Mouse (Mus musculus) right cerebral cortex, postnatal 36 days (tissue): ENCODE measurements around the gene Zfp414.

Experiments used
- DNase-seq, 2 experiments: peaks; one replicate each; pipeline ENCODE4 v3.0.0; 2022; ENCODE audit warnings: low spot score in 2 of 2, mixed read lengths in 1 of 2

Zfp414 gene

DNA sequence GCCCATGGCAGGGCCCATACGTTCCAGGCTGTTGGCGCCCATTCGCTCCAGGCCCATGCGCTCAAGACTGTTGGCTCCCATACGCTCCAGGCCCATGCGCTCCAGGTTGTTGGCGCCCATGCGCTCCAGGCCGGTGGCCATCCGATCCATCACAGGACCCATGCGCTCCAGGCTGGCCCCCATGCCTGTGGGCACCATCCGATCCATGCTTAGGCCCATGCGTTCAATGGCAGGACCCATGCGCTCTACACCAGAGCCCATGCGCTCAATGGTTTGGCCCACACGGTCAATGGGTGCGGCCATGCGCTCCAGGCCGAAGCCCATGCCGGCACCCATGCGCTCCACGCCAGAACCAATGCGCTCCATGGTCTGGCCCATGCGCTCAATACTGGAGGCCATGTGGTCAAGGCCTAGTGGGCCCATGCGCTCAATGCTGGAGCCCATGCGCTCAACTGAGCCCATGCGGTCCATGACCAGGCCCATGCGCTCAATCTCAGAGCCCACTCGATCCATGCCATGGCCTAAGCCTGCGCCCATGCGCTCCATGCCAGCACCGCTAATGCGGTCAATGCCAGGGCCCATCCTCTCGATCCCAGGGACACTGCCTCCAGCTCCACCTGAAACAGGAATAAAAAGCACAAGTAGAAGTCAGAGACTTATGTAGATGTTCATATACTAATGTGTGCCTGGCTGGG lies 21.0 kb downstream of the Zfp414 start:
- no peak for DNase-seq

DNA sequence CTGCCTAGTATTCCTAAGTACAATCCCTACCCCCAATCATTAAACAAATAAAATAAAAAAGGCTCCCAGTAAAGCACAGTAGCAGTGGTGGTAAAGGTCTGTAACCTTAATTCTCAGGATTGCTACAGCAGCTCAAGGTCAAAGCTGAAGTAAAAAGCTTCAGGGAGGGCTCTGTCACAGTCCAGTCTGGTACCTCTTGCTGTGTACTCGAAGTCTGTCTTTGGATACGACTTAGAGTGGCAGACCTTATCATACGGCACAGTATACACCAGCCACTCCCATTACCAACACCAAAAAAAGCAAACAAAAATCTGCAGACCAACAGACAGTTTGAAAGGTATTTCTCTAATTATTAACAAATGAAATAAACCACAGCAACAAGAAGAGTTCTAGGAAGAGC lies 37.9 kb downstream of the Zfp414 start:
- no peak for DNase-seq

DNA sequence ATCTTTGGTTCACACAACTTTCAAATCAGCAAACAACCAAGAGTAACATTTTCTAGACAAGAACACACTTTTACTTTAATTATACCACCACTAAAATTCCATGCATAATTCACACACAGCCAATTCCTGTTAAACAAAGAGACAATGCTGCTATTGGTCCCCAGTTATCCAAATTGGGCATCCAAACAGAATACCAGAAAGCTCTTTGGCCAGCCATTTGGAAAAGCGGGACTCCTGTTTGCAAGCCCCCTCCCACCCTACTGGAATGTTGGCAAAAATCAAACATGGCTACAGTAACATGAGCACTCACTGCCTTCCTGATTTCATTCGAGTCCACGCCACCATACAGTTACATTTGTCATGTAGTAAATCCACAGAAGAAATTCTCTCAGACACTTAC lies 40.8 kb downstream of the Zfp414 start:
- no peak for DNase-seq

- DNase-seq = no peak
These were observed 44.9 kb downstream of the Zfp414 start for GRCm38 (mm10) chr17:33673837-33674236.

- no peak for DNase-seq
These were observed 46.6 kb downstream of the Zfp414 start for GRCm38 (mm10) chr17:33675452-33675851.

- DNase-seq = no peak
These were observed 47.2 kb downstream of the Zfp414 start for GRCm38 (mm10) chr17:33676086-33676485.

DNA sequence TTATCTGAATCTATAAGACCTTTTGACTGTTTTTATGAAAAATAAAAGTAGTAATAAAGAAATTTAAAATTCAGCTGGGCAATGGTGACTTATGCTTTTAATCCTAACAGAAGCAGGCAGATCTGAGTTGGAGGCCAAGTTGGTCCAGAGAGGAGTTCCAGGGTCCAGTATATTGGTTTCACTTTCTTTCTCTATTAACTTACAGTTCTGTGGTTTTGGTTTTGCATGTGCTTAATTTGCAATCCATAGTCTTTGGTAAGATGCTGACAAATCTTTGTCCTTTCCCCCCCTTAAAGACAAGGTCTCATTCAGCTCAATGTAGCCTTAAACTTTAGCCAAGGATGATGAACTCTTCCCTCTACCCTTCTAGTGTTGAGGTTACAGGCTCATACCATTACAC lies 49.9 kb downstream of the Zfp414 start:
- no peak for DNase-seq
